Mouse (Mus musculus) hindlimb bud, embryonic 11.5 days (tissue): ENCODE data around the gene Spns3.
"Not testable (repeated sequence)": the region's sequence is repeated elsewhere in the genome, so short reads cannot be mapped to it uniquely, and the experiment has no call there.

ENCODE experiments used
- DNase-seq: peaks from one replicate; pipeline ENCODE4 v3.0.0-alpha.2; 2012; ENCODE audit warnings: low read depth, low spot score; ENCODE audit errors: extremely low spot score

The Spns3 gene

GRCm38 (mm10) chr11:72558155-72558554 lies 7.8 kb upstream of the Spns3 start:
- no peak for DNase-seq

- no peak for DNase-seq
Measured at GRCm38 (mm10) chr11:72556953-72557352, 6.6 kb upstream of the Spns3 start.

DNA sequence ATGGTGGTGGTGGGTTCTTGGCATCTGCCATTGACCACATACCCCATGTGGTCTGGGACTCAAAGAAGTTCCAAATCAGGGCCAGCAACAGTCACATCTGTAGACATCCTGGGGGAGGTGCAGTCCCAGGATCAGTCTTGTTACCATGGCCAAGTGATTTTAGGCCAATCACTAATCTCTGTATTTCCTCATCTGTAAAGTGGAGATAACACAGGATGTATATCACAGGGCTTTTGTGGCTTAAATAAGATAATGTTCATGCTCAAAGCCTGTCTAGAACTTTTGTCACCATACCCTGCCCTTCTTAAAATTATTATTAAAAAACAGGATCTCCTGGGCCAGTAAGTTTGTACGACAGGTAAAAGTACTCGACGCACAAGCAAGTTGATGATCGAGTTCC lies 6.2 kb upstream of the Spns3 start:
- DNase-seq = no peak

- no peak for DNase-seq
Measured at GRCm38 (mm10) chr11:72551531-72552105, 1.3 kb upstream of the Spns3 start.

DNA sequence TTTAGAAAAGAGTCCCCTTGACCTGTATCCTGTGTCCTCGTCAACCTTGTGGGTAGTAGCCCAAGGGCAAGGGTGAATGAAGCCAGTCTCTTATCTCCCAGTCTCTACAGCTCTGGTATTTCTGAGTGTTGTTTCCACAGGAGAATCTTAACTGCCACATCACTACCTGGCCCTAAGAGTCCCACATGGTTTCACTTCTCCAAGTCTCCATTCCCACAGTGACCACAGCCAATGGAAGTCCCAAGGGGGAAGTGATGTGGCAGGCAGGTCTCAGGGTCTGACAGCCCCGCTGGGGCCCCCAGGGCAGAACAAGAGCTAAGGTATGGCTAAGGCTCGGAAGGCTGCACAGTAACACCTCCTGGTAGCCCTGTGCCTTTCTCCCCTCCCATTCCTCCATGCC lies 3.1 kb downstream of the Spns3 start:
- no peak for DNase-seq

- DNase-seq = no peak
Measured at GRCm38 (mm10) chr11:72544716-72545115, 5.6 kb downstream of the Spns3 start.

DNA sequence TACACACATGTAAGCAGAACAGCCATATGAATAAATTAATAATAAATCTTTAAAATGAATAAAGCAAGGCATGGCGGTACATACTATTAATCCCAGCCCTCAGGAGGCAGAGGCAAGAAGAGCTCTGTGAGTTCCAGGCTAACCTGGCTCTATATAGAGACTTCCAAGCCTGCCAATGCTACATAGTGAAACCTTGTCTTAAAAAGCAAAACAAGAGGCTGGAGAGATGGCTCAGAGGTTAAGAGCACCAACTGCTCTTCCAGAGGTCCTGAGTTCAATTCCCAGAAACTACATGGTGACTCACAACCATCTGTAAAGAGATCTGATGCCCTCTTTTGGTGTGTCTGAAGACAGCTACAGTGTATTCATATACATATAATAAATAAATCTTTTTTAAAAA lies 6.6 kb downstream of the Spns3 start:
- DNase-seq = not testable (repeated sequence)

- DNase-seq = no peak
Measured at GRCm38 (mm10) chr11:72542586-72542985, 7.7 kb downstream of the Spns3 start.

DNA sequence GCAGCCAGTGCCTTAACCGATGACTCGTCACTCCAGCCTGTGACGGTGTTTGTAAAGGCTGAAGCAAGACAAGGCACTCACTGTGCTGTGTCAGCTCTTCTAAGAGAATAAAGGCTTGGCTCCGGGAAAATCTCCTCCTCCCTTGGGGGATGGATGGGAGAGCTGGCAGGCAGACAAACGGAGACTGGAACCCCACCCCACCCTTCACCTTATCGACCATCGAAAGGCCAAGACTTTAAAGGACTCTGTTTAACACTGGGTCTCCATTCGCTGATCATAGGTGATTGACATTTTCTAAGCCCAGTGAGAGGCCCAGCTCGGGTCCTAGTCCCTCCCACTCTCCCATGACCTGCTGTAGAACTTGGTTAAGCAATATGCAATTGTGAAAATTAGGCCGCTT lies 8.4 kb downstream of the Spns3 start:
- DNase-seq = no peak

DNA sequence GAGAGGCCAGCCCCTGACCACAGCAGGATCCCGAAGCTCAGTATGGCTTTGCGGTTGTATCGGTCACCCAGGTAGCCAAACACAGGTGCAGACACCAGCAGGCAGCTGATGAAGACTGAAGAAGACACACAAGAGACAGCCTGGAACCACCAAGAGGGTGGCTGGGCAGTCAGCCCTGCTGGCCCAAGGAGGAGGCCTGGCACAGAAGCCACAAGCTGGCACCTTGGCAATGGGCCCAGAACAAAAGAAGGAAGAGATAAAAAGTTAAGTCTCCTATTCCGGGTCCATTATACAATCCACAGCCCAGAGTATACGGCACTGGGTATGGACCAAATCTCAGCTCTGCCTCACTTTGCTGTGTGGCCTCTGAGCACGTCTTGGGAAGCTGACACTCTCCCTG lies 9.9 kb downstream of the Spns3 start:
- DNase-seq = no peak

DNA sequence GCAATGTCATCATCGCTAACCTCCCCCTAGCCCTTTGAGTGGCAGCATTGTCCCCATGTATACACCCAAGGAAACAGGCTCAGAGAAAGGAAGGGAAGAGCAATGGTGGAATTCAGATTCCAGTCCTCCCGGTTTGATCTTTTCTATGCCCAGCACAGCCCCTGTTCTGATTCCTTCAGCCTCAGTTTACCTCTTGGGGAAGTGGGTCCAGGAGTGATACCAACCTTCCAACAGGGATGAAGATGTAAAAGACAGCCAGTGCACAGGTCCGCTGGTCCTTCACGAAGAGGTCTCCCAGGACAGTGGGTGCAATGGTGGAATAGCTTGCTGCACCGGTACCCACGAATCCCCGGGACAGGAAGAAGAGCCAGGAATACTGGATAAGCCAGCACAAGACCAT lies 11.5 kb downstream of the Spns3 start:
- no peak for DNase-seq

- no peak for DNase-seq
Measured at GRCm38 (mm10) chr11:72538037-72538755, 12.1 kb downstream of the Spns3 start.

GRCm38 (mm10) chr11:72537503-72537902 lies 12.8 kb downstream of the Spns3 start:
- no peak for DNase-seq

- DNase-seq = no peak
Measured at GRCm38 (mm10) chr11:72535519-72535918, 14.8 kb downstream of the Spns3 start.

- no peak for DNase-seq
Measured at GRCm38 (mm10) chr11:72532890-72533289, 17.4 kb downstream of the Spns3 start.

GRCm38 (mm10) chr11:72531632-72532031 lies 18.7 kb downstream of the Spns3 start:
- no peak for DNase-seq

DNA sequence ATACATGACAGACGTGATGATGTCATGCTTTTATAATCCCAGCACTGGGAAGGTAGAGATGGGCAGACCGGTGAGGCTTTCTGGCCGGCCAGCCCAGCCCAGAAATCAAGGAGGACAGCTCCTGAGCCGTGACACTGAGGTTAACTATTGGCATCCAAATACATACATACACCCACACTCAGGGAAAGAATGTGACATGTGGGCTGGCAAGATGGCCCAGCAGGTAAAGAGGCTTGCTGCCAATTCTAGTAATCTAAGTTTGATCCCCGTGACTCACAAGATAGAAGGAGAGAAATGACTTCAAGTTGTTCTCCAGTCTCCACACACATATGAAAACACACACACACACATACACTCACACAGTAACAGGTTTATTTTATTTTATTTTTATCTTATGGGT lies 19.2 kb downstream of the Spns3 start:
- DNase-seq = no peak

DNA sequence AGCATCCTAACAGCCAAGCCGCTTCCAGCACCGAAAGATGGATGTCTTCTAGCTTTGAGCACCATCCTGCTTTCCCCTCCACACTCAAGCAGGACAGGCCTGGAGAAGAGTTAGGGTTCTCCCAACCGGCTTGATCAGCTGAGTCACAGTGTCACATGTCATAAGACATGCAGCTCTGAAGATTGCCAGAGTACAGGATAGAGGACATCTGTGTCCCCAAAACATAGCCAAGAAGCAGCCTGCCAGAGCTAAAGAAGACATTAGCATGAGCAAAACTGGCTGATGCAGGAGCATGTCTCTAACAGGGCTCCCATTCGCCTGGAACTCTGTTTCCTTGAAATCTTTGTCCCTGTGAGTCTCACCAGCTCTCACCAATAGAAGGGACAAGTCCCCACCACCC lies 24.1 kb downstream of the Spns3 start:
- DNase-seq = no peak

- DNase-seq = no peak
Measured at GRCm38 (mm10) chr11:72523711-72524110, 26.6 kb downstream of the Spns3 start.

GRCm38 (mm10) chr11:72522616-72523041 lies 27.7 kb downstream of the Spns3 start:
- DNase-seq = no peak

DNA sequence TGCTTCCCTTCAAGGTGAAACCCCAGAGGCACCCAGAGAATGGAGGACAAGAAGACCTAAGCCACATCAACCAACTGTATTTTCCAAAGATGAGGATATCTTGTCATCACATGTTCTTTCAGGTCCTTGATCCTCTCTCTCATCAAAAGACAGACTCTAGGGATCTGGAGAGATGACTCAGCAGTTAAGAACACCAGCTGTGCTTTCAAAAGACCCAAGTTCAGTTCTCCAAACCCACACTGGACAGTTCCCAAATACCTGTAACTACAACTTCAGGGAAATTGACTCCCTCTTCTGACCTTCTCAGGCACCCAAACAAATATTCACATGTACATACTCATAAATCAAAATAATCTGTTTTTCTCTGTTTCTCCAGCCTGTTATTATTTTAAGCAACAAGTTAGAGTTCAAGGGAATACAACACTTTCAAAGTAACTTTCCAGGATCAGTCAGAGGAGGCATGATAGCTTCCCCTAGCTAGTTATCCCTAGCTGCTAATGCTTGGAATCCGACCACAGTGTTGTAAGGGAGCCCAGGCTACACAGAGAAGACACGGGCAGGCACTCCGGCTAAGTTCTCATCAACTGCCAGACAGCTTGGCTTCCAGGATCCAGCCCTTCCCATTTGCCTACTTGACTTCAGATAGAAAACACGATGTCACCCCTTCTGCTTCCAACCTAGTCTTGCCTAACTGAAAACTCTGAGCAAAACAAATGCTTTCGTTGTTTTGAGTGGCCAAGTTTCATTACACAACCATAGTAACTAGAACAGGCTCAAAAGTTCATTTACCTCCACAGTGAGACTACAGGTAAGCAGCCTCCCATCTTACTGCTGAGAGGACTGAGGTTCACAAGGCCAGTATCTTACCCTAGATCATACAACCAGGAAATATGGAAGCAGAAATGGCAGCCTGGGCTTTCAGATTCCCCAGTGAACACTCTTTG lies 28.4 kb downstream of the Spns3 start:
- DNase-seq = no peak

GRCm38 (mm10) chr11:72519895-72520294 lies 30.4 kb downstream of the Spns3 start:
- no peak for DNase-seq
